Mouse (Mus musculus) lung, postnatal 0 days (tissue): Measurements from ENCODE around the gene Msi2.

ENCODE experiments used
- CTCF ChIP-seq: IDR thresholded peaks from 2 replicates; pipeline ENCODE4 v1.5.1; 2016; ENCODE audit warnings: antibody characterized with exemption, mild to moderate bottlenecking
- EP300 ChIP-seq: IDR thresholded peaks from 2 replicates; pipeline ENCODE4 v1.6.1; 2016; ENCODE audit warnings: antibody characterized with exemption, mild to moderate bottlenecking, control low read depth

GRCm38 (mm10) chr11:88564363-88564762, 153.9 kb downstream of the Msi2 start:
- TF ChIP-seq CTCF (no peak), EP300 (no peak)
